Mouse (Mus musculus) olfactory bulb, adult 2 months (tissue): ENCODE results near the gene Pwp2.

ENCODE experiments used
- CTCF ChIP-seq: fragments of 200-500 bp; IDR thresholded peaks from 2 replicates; pipeline ENCODE4 v1.5.1; 2012; ENCODE audit warnings: low read depth, mild to moderate bottlenecking, low read length, moderate library complexity; ENCODE audit not compliant: insufficient read depth
- POLR2A ChIP-seq: fragments of 200-500 bp; IDR thresholded peaks from 2 replicates; pipeline ENCODE4 v1.6.1; 2012; ENCODE audit warnings: mild to moderate bottlenecking, low read depth, low read length, moderate library complexity; ENCODE audit not compliant: insufficient read depth

DNA sequence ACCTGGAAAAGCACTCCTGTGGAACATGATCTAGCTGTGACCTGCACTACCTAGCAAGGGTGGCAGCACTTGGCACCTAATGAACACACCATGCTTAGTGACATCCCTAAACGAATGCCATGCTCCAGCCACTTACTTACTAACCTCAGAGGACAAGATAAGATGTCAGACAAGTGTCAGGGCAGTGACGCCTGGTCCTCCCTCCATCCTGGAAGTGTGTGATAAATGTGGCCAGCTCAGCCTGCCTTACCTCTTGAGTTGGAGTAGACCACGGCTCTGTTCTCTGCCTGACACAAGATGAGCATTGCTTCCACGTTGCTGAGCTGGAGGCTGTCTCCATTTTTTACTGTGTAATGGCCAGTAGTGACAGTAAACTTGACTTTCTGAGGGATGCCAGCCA is 16.2 kb upstream of the Pwp2 start:
- TF ChIP-seq POLR2A: no peak
- no peak for TF ChIP-seq CTCF
